Mouse (Mus musculus) spleen, adult 2 months (tissue): Measurements from ENCODE around the gene Tmem131l. TPM values are rescaled to one million over a fixed set of nuclear protein-coding genes. Genes with fewer than 3 reads are reported as not detected.

Source experiments
- DNase-seq, 2 experiments: peaks; one replicate each; pipeline versions ENCODE4 v3.0.0 to v3.0.0-alpha.2; 2012 to 2021; ENCODE audit warnings: low spot score in 2 of 2, low read depth in 1 of 2
- H3K27ac ChIP-seq: fragments of 200-500 bp; 2 replicates; pipeline ENCODE4 v1.5.1; 2012; ENCODE audit warnings: low read length, inconsistent platforms; ENCODE audit not compliant: insufficient read depth
- H3K27me3 ChIP-seq: fragments of 200-500 bp; 2 replicates; pipeline ENCODE4 v1.6.1; 2012; ENCODE audit warnings: mild to moderate bottlenecking, moderate library complexity, low read length, inconsistent platforms; ENCODE audit not compliant: control insufficient read depth, insufficient read depth
- H3K36me3 ChIP-seq: fragments of 200-500 bp; 2 replicates; pipeline ENCODE4 v1.6.1; 2012; ENCODE audit warnings: mild to moderate bottlenecking, low read length, inconsistent platforms; ENCODE audit not compliant: control insufficient read depth, insufficient read depth
- H3K4me1 ChIP-seq: fragments of 200-500 bp; 2 replicates; pipeline ENCODE4 v1.6.1; 2011; ENCODE audit warnings: inconsistent platforms; ENCODE audit not compliant: control insufficient read depth, insufficient read depth, insufficient read length
- H3K4me3 ChIP-seq: fragments of 200-500 bp; 2 replicates; pipeline ENCODE4 v1.5.1; 2011; ENCODE audit warnings: mild to moderate bottlenecking, inconsistent platforms; ENCODE audit not compliant: insufficient read depth, insufficient read length; ENCODE audit errors: extremely low read depth
- CTCF ChIP-seq: fragments of 200-500 bp; IDR thresholded peaks from 2 replicates; pipeline ENCODE4 v1.5.1; 2011; ENCODE audit warnings: mild to moderate bottlenecking, inconsistent platforms; ENCODE audit not compliant: insufficient read depth, insufficient read length, insufficient replicate concordance; ENCODE audit errors: extremely low read depth
- POLR2A ChIP-seq: fragments of 200-500 bp; IDR thresholded peaks from 2 replicates; pipeline ENCODE4 v1.6.1; 2011; ENCODE audit warnings: low read depth, low read length, inconsistent platforms
- WGBS: fragments of 180-500 bp; shearing (Covaris S2); methylation state at CpG from one replicate; pipeline ENCODE4 v1.1.7; 2018; 5-methylcytosine and 5-hydroxymethylcytosine counted together
- polyA plus RNA-seq: library from polyadenylated mRNA; depleted of rRNA; stranded (reverse); fragments of >200 nt; gene quantifications from 2 replicates; pipeline ENCODE4 v1.2.3, GENCODE M21; 2012

Tmem131l gene
- polyA plus RNA-seq, 1 experiment: 116 TPM

DNA sequence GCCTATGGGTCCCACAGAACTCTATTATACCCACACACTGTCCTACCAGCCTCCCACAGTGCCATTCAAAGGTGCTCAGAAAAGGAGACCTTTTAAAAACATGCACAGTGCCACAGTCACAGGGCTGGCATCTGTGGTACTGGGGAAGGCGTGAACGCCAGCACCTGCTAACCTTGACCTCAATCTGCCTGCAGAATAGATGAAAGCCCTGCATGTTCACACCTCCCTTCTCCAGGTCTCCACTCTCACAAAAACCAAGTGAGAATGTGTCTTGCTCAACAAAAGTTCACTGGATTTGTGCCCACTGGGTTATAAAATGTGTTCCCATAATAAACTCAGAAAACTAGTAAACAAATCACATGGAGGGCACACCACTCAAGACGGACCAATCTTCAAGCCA lies 42.9 kb downstream of the Tmem131l start:
- H3K27ac ChIP-seq: no peak overlapping the region
- peaks cover 16% of the 10 kb centered on the region; the same call in 1 of the 2 replicates for H3K4me1 ChIP-seq
- H3K36me3 ChIP-seq: peaks cover 7% of the 10 kb centered on the region
- H3K27me3 ChIP-seq: no peaks in the 10 kb centered on the region
- DNase-seq: no peak
- TF ChIP-seq POLR2A (no peak), CTCF (no peak)
- 80% methylated on average over 3 of the region's 3 CpGs for WGBS
- H3K4me3 ChIP-seq: no peak overlapping the region

DNA sequence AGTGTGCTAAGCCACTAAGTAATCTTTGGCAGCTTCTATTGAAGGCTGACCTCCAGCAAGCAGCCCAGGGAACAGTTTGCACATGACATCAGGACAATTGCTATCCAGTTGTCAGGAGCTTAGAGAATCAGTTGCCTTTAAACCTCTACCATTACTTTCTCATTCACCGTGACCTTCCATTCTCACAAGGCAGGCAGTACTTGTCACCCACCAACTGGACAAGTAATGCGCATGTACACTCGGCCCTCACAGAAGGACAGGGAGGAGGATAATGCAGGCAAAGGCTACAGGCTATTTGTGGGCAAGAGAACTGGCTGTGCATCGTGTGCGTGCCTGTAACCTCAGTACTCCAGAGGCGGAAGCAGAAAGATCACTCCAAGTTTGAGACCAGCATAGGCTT lies 43.9 kb downstream of the Tmem131l start:
- DNase-seq: no peak
- Histone ChIP-seq H3K4me3 (no peak overlapping the region), H3K4me1 (peaks cover 16% of the 10 kb centered on the region; the same call in 1 of the 2 replicates), H3K27me3 (no peaks in the 10 kb centered on the region), H3K27ac (no peak overlapping the region), H3K36me3 (peaks cover 4% of the 10 kb centered on the region)
- 96% methylated on average over 6 of the region's 6 CpGs for WGBS
- TF ChIP-seq POLR2A (no peak), CTCF (no peak)

DNA sequence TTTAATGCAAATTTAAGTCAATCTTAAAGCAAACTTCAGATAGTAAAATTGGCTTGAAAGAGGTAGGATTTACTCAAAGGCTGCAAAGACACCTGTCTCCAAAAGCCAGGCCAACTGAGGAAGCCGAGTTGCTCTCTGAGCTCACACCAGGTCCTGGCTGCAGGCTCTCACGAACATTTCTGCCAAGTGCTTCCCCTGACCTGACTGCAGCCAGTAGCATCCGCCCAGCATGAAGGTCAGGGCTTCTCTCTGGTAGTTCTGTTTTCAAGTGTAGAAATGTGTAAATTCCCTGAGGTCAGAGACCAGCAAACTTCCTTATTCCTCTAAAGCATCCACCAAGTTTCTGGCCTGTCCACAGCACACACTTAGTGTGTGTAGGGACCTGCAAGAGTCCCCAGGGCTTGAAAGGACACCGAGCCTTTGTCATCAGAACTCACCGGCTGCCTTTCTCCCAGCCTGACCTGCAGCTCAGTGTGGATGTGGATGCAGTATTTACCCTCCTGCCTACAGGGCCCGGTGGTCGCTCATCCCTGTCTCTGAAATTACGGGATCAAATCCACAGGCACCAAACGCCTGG lies 44.6 kb downstream of the Tmem131l start:
- Histone ChIP-seq H3K4me3 (no peak overlapping the region), H3K27ac (0 out of 2 replicates have a peak overlapping the region, but pooled peaks have one; percentile 52), H3K4me1 (peaks cover 16% of the 10 kb centered on the region; the same call in 1 of the 2 replicates), H3K27me3 (no peaks in the 10 kb centered on the region), H3K36me3 (peaks cover 4% of the 10 kb centered on the region)
- no peak for DNase-seq
- TF ChIP-seq POLR2A (no peak), CTCF (no peak)
- WGBS: 69% methylated on average over 9 of the region's 9 CpGs

DNA sequence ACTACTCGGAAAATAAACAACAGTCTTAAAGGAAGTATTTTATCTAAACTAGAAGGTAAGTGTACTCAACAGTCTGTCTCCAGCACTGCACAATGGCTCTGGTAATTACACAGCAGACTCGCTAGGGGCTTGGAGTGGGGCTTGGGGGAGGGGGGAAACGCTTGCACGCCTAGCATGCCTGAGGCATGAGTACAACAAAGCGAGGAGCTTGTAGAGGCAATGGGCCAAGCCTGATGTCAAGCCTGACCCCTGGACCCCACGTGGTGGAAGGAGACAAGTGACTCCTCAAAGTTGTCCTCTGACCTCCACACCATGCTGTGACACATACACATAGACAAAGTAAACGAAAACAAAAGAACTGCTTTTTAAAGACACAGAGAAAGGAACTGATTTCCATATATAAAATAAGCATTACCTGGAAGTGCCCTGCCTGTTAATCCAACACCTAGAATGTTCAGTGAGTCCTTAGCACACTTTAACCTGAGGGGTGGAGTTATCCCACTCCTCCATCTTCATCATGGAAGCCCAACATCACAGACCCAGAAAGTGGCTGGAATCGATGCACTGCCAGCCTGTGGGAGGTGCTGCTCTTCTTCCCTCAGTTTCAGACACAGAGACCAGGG lies 45.6 kb downstream of the Tmem131l start:
- Histone ChIP-seq H3K4me1 (peaks cover 16% of the 10 kb centered on the region; the same call in 1 of the 2 replicates), H3K4me3 (no peak overlapping the region), H3K27ac (no peak overlapping the region), H3K36me3 (peaks cover 2% of the 10 kb centered on the region; the same call in 1 of the 2 replicates), H3K27me3 (no peaks in the 10 kb centered on the region)
- 85% methylated on average over 8 of the region's 8 CpGs for WGBS
- TF ChIP-seq CTCF (no peak), POLR2A (no peak)
- no peak for DNase-seq

DNA sequence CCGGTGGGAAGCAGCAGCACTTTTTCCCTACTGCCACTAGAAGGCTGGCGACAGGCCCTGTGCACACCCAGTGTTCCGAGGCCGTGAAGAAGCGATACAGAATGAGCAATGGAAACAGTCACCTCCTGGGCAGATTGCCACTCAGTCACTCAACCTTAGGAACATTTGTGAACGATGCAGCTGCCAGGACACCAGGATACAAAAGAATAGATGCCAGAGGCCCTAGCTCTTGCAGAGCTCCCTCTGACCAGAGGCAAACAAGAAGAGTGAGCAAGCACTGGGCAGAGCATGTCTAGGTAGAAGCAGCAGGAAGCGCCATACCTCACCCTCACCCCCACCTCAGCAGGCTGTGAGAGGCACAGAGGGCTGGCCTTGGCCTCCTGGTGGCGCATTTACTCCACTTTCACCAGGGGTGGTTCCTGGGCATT lies 46.9 kb downstream of the Tmem131l start:
- Histone ChIP-seq H3K36me3 (peaks cover 2% of the 10 kb centered on the region; the same call in 1 of the 2 replicates), H3K4me1 (peaks cover 26% of the 10 kb centered on the region; the same call in 1 of the 2 replicates), H3K27ac (0 out of 2 replicates have a peak overlapping the region, but pooled peaks have one; percentile 22), H3K4me3 (no peak overlapping the region), H3K27me3 (no peaks in the 10 kb centered on the region)
- TF ChIP-seq POLR2A: no peak
- TF ChIP-seq CTCF: peak; percentile 16; the same call in 1 of the 2 replicates
- 84% methylated on average over 8 of the region's 8 CpGs for WGBS
- no peak for DNase-seq

DNA sequence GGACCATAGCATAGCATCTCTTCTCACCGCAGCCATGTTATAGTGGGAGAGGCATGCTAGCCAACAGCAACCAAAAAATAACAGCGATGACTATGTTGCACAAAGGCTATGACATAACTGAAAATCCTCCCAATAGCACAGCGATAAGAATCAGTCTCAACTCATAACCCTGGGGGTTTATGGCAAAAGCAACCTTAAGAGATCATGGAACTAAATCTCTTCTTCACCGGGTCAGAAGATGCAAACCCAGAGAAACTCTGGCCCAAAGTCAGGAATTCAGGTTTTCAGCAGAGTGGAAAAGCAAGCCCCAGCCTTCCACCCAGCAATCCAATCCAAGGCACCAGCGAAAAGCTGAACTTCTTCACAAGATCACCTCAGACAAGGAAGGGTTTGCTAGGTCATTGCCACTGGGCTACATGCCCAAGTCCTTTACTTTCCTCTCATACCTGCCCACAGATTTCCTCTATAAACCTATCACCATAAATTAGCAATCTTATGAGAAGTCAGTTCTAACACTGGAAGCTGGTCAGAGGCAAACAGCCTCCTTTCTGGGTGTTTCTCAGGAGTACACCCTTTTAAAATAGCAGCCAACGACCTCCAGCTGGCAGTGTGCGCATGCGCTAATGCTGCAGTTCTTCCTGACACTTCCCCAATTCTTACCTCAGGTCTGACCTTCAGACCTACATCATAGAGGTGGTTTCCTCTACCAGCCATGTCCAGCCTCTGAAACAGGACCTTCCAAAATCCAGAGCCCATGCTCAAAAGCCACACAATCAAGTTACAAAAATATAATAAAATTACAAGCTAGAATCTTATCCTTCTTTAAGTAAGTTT lies 48.1 kb downstream of the Tmem131l start:
- no peak overlapping the region for H3K27ac ChIP-seq
- H3K27me3 ChIP-seq: no peaks in the 10 kb centered on the region
- no peak overlapping the region for H3K4me3 ChIP-seq
- peaks cover 29% of the 10 kb centered on the region; the same call in 1 of the 2 replicates for H3K4me1 ChIP-seq
- no peak for TF ChIP-seq POLR2A
- no peak for TF ChIP-seq CTCF
- WGBS: 60% methylated on average over 8 of the region's 8 CpGs
- peak in 1 of 2 experiments; percentile 50 for DNase-seq
- H3K36me3 ChIP-seq: peaks cover 2% of the 10 kb centered on the region; the same call in 1 of the 2 replicates
